Mouse (Mus musculus) testis, adult 2 months (tissue): ENCODE measurements at regions not wholly inside any gene's neighbourhood (a gene's known extent, or its start where the extent isn't known, plus 50 kb on each side); places are given as distances from the start of the nearest gene placed in this dataset.

Experiments used
- H3K27ac ChIP-seq: fragments of 200-500 bp; 2 replicates; pipeline ENCODE4 v1.5.1; 2012; ENCODE audit warnings: low read depth, low read length; ENCODE audit not compliant: control insufficient read depth, insufficient read depth
- H3K27me3 ChIP-seq: fragments of 200-500 bp; 2 replicates; pipeline ENCODE4 v1.6.1; 2012; ENCODE audit warnings: mild to moderate bottlenecking, low read length, moderate library complexity; ENCODE audit not compliant: control insufficient read depth, insufficient read depth
- H3K36me3 ChIP-seq: fragments of 200-500 bp; 2 replicates; pipeline ENCODE4 v1.6.1; 2012; ENCODE audit warnings: mild to moderate bottlenecking, low read length; ENCODE audit not compliant: control insufficient read depth, insufficient read depth
- H3K4me1 ChIP-seq: fragments of 200-500 bp; 2 replicates; pipeline ENCODE4 v1.6.1; 2012; ENCODE audit warnings: low read length; ENCODE audit not compliant: control insufficient read depth, insufficient read depth
- H3K4me3 ChIP-seq: fragments of 200-500 bp; 2 replicates; pipeline ENCODE4 v1.5.1; 2012; ENCODE audit warnings: low read depth, mild to moderate bottlenecking, low read length, moderate library complexity, mixed read lengths; ENCODE audit not compliant: control insufficient read depth
- CTCF ChIP-seq: fragments of 200-500 bp; IDR thresholded peaks from 2 replicates; pipeline ENCODE4 v1.5.1; 2012; ENCODE audit warnings: low read depth, mild to moderate bottlenecking, inconsistent platforms, low read length, moderate library complexity; ENCODE audit not compliant: control insufficient read depth, insufficient read depth, insufficient replicate concordance
- POLR2A ChIP-seq: fragments of 200-500 bp; IDR thresholded peaks from 2 replicates; pipeline ENCODE4 v1.6.1; 2012; ENCODE audit warnings: low read depth, mild to moderate bottlenecking, inconsistent platforms, low read length, moderate library complexity; ENCODE audit not compliant: control insufficient read depth

GRCm38 (mm10) chr8:88417307-88418095 is 55.5 kb upstream of the Brd7 start:
- Histone ChIP-seq H3K4me1 (no peaks in the 10 kb centered on the region), H3K4me3 (no peak overlapping the region), H3K36me3 (no peaks in the 10 kb centered on the region), H3K27me3 (no peaks in the 10 kb centered on the region), H3K27ac (no peak overlapping the region)
- TF ChIP-seq POLR2A: no peak
- no peak for TF ChIP-seq CTCF

- H3K27me3 ChIP-seq: no peaks in the 10 kb centered on the region
- H3K27ac ChIP-seq: no peak overlapping the region
- TF ChIP-seq POLR2A: no peak
- no peak for TF ChIP-seq CTCF
- no peaks in the 10 kb centered on the region for H3K4me1 ChIP-seq
- no peaks in the 10 kb centered on the region for H3K36me3 ChIP-seq
- H3K4me3 ChIP-seq: no peak overlapping the region
These were observed 61.3 kb upstream of the Brd7 start for GRCm38 (mm10) chr8:88423264-88423663.

- Histone ChIP-seq H3K27me3 (no peaks in the 10 kb centered on the region), H3K27ac (no peak overlapping the region), H3K4me3 (no peak overlapping the region), H3K4me1 (no peaks in the 10 kb centered on the region), H3K36me3 (no peaks in the 10 kb centered on the region)
- TF ChIP-seq CTCF: no peak
- no peak for TF ChIP-seq POLR2A
These were observed 66.6 kb upstream of the Brd7 start for GRCm38 (mm10) chr8:88428560-88428959.

- H3K36me3 ChIP-seq: no peaks in the 10 kb centered on the region
- TF ChIP-seq POLR2A (no peak), CTCF (no peak)
- H3K4me3 ChIP-seq: no peak overlapping the region
- H3K4me1 ChIP-seq: no peaks in the 10 kb centered on the region
- no peaks in the 10 kb centered on the region for H3K27me3 ChIP-seq
- no peak overlapping the region for H3K27ac ChIP-seq
These were observed 69.4 kb upstream of the Brd7 start for GRCm38 (mm10) chr8:88431389-88431788.

GRCm38 (mm10) chr8:88435686-88436085 is 73.7 kb upstream of the Brd7 start:
- no peaks in the 10 kb centered on the region for H3K36me3 ChIP-seq
- no peaks in the 10 kb centered on the region for H3K27me3 ChIP-seq
- no peak for TF ChIP-seq CTCF
- no peak for TF ChIP-seq POLR2A
- no peak overlapping the region for H3K4me3 ChIP-seq
- H3K27ac ChIP-seq: no peak overlapping the region
- no peaks in the 10 kb centered on the region for H3K4me1 ChIP-seq

- no peaks in the 10 kb centered on the region for H3K36me3 ChIP-seq
- H3K4me3 ChIP-seq: no peak overlapping the region
- H3K4me1 ChIP-seq: no peaks in the 10 kb centered on the region
- H3K27me3 ChIP-seq: no peaks in the 10 kb centered on the region
- H3K27ac ChIP-seq: no peak overlapping the region
- TF ChIP-seq CTCF (no peak), POLR2A (no peak)
These were observed 78.2 kb upstream of the Brd7 start for GRCm38 (mm10) chr8:88440219-88440618.

- H3K4me3 ChIP-seq: no peak overlapping the region
- H3K4me1 ChIP-seq: no peaks in the 10 kb centered on the region
- H3K27me3 ChIP-seq: no peaks in the 10 kb centered on the region
- H3K27ac ChIP-seq: no peak overlapping the region
- no peak for TF ChIP-seq CTCF
- TF ChIP-seq POLR2A: no peak
- no peaks in the 10 kb centered on the region for H3K36me3 ChIP-seq
These were observed 77.8 kb upstream of the Nkd1 start for GRCm38 (mm10) chr8:88443397-88443796.
